Mouse (Mus musculus): ENCODE measurements around the gene Ryk. TPM values are rescaled to one million over a fixed set of nuclear protein-coding genes. Genes with fewer than 3 reads are reported as not detected.

Ryk gene
- polyA plus RNA-seq, 1 experiment from 2014 or later: 25.3 TPM

Other genes starting within 250 kb of the Ryk start
- 160 and 165 TPM in 2 replicates for gene Anapc13, start 208.6 kb upstream of the Ryk start, polyA plus RNA-seq (2014; fragmentation: Nextera tagmentation; extraction: Ambion mirVana)
- 55.7 and 57.1 TPM in 2 replicates for gene Cep63, start 208.4 kb upstream of the Ryk start, polyA plus RNA-seq (2014; fragmentation: Nextera tagmentation; extraction: Ambion mirVana)
- 39.7 and 47.8 TPM in 2 replicates for gene Amotl2, start 118.2 kb upstream of the Ryk start, polyA plus RNA-seq (2014; fragmentation: Nextera tagmentation; extraction: Ambion mirVana)
- gene Slco2a1, start 153.8 kb downstream of the Ryk start, polyA plus RNA-seq (2014; fragmentation: Nextera tagmentation; extraction: Ambion mirVana): 0.43 and 0.60 TPM in 2 replicates